Mouse (Mus musculus) liver, postnatal 0 days (tissue): ENCODE results near the gene Kirrel.

Experiments used
- CTCF ChIP-seq: sonication (generic); IDR thresholded peaks from 2 replicates; pipeline ENCODE4 v1.5.1; 2016; ENCODE audit warnings: antibody characterized with exemption, low read depth
- EP300 ChIP-seq: IDR thresholded peaks from 2 replicates; pipeline ENCODE4 v1.6.1; 2016; ENCODE audit warnings: antibody characterized with exemption, low read depth, mild to moderate bottlenecking

- TF ChIP-seq CTCF (no peak), EP300 (no peak)
These were observed 76.3 kb downstream of the Kirrel start for GRCm38 (mm10) chr3:87097969-87098946.
